Mouse (Mus musculus): ENCODE data around the gene Gm28308.

The Gm28308 gene

DNA sequence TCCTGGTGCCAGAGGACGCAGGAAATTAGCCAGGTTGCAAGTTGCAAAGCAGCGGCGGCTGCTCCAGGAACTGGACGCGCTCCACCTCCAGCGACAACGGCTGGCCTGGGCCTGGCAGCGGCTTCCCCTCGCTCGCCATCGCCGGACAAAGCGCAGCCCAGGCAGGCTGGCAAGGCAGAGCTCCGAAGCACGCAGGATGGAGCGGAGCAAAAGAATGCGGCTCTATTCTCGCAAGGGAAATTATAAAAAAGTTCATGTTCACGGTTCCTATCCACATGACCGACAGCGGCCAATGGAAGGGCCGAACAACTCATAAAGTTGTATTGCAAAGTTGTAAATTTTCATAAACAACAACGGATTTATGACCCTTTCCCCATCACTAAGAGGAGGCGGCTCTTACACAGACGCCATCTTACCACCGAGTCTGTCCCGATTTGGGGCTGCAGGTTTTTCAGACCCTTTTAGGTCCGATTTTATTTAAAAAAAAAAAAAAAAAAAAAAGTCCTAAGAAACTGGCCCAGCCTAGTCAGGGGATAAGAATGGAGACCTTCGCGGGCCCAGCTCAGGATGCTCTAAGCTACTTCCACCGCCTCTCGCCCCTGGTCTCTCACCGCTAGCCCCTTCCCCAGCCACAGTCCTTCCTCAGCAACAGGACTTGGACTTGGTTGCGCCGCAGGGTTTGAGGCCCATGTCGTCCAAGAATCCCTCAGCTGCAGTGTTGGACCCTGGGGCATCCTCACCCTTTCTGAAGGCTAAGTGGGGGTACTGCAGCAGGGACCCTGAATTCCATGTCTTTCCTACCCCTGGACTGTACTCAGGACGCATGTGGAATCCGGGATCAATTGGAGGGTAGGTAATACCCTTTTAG, at the start of gene Gm28308, which contains the start of gene Hoxa3:
TSS of gene Gm28308 (minus strand) at position 221 of the 868 bp plus-strand sequence.
TSS of gene Hoxa3 (minus strand) at position 218 of the 868 bp plus-strand sequence.
- in situ Hi-C loops (cut with MseI, MboI), result loop anchor here in 1 of 2 experiments (25.0 kb wide), 1 partner anchor 601 kb away; no protein-coding TSS in a partner anchor

DNA sequence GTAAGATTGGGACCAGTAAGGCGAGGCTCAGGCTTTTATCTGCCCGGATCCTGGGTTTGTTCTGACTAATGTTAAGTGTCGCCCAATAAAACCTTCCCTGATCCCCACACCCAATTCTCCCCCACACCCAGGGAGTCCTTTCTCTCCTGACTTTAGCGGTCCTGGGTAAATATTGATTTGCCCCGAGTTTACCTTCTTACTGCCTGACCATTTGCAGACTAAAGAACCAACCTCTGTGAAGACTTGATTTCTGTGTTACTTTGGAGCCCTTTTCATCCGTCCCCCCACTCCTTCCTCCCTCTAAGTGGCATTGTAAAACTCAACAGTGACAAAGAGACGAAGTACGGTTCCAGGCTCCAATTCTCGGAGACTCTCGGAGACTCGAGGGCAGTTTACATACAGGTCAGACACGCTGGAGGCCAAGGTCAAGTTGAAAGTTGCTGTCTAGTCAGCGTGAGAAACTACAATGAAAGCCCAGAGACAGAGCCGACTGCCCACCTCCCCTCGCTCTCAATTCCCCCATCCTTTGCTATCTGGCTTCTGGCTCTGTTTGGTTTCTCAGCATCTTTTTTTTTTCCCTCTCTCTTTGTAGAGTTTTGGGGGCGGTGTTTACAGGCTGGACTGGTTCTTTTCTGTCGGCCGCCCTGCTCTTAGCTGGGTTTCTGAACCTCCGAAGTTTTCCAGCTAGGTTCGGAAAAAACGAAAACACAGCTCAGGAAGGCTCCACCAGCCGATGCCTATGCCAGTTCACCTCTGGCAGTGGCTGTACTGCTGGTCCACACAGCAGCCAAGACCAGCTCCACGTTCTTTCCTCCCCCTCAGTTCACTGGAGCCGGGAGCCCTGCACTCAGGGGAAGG, 49.6 kb upstream of the Gm28308 start:
- in situ Hi-C loops (cut with MseI, MboI), result loop anchor here (25.0 kb wide), 3 partner anchors 325 to 575 kb away; no protein-coding TSS in a partner anchor

DNA sequence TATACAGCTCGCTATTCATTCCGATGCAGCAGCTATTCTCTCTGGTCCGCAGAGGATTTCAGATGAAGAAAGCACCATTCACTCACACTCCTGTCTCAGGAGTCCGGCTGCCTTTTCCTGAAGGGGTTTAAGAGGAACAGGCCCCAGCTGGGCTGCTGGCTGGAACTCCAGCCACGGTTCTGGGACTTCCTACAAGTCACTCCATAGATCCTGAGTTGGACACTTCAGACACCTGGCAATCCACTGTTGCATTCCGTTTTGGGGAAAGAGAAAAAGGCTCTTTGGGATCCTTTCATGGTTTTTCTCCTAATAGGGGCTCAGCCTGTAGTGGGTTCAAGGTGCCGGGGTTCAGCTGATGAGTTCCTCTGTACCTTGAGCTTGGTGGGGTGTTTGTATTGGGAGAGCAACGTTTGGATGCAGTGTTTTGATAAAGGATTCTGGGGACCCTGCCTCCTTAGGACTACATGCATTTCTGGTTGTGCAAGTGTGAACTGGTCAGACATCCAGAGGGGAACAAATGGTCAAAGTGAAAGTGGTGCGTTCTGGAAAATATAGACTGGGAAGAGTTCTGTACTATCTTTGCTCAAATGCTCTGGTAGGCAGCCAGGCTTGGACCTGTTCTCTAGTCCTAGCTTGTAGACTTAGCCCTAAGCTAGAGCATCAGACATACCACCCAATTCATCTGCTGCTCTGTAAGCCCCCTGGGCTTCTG, 48.8 kb upstream of the Gm28308 start:
- in situ Hi-C loops (cut with MseI, MboI), result loop anchor here (25.0 kb wide), 3 partner anchors 325 to 575 kb away; no protein-coding TSS in a partner anchor

DNA sequence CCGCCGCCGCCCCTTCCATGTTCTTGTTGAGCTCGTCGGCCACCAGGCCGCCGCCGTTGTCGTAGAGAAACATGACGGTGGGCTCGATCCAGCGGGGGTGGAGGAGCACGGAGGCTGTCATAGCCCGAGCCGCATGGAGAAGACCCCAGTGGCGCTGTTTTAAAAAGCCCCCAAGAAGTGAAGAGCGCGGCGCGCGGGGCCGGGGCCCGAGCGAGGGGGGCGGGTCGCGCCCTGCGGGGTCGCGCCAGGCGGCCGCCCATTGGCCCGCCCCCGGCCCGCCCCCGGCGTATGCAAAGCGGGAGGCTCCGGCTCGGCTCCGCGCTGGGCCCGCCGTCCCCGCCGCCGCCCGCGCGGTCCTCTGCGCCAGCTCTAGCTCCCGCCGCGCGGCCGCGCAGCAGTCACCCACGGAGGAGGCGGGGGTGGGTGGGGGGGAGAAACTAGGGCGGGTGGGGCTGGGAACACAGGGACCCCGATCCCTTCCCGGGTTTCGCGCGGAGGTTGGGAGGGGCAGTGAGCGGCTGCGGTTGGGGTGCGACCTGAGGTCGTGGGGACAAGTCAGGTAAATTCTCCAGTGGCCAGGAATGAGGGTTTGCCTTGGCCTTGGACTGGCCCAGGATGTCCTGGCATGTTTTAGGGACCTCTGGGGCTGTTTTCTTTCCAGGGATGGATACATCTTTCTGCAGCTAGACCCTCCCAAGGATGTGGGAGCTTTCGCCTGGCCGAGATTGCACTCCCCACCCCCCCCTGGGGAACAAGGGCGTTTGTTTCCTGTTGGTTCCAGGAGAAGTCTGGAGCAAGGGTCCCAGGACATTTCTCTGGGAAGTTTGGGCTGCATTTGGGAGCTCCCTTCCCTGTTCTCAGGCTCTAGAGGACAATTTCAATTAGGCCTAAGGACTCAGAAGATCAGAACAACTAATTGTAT, 47.8 kb upstream of the Gm28308 start, which contains the start of gene Hoxa13:
TSS of gene Hoxa13 (minus strand) at position 227 of the 922 bp plus-strand sequence.
- in situ Hi-C loops (cut with MseI, MboI), result loop anchor here (25.0 kb wide), 3 partner anchors 326 to 576 kb away; no protein-coding TSS in a partner anchor

DNA sequence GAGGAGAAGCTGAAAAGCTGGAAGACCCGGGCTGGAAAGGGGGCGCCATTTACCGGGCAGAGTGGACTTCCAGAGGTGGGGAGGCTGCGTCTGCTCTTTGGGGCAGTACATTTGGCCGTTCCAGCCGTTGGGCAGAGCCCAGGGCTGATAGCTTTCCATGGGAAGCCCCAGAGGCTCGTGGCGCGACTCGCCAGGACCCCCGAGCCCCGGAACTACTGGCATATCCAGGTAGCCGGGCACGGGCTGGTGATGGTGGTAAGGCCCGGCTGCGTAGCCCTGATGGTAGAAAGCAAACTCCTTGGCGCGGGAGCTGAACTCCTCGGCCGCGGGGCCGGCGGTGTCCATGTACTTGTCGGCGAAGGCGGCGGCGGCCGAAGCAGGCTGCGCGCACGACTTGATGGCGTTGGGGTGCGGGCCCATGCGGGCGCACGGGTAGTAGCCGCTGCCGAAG, 46.7 kb upstream of the Gm28308 start:
- in situ Hi-C loops (cut with MseI, MboI), result loop anchor here (25.0 kb wide), 3 partner anchors 327 to 577 kb away; no protein-coding TSS in a partner anchor

DNA sequence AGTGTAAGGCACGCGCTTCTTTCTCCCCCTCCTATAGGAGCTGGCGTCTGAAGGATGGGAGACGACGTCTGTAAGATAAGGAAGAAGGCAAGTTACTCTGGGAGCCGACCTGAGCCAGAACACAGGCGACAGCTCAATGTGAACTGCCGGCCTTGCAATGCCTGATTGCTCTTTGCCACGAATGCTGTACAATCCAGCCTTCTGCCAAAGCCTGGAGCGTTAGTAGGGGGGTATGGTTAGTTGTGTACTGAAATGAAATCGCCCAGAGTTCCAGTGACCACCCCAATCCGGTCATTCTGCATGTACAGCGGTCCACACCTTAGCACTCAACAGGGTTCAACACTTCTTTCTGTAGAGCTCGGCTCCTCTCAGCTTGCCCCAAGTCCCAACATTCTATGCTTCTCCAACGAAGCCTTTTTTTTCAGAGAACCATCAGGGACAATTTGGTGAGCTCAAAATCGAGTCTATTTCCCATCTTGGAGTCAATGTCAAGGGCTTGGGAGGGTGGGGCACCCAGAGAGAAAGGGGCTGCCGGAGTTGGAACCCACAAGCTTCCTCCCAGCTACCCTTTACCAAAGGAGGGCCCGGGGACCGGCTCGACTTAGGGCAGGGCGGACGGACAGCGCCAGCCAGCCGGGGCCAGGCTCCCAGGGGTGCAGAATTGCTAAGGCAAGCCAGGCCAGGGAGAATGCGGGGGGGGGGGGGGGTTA, 46.1 kb upstream of the Gm28308 start:
- in situ Hi-C loops (cut with MseI, MboI), result loop anchor here (25.0 kb wide), 3 partner anchors 328 to 578 kb away; no protein-coding TSS in a partner anchor

DNA sequence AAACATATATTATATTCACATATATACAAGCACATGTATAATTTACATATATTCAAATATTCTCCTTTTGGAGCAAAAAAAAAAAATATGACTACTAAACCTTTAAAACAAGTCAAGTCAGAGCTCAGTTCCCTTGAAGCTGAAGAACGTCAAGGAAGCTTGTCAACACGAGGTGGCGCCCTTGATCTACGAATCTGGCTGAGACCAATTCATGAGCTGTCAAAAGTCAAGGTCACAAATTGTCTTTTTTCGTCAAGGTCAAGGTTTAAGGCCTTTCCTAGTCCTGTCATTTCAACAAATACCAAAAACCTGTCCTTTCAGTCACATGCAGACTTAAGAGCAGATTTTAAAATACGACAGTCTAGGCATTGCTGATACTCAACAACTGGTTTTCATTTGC, 43.8 kb upstream of the Gm28308 start:
- in situ Hi-C loops (cut with MseI, MboI), result loop anchor here (25.0 kb wide), 3 partner anchors 330 to 580 kb away; no protein-coding TSS in a partner anchor

DNA sequence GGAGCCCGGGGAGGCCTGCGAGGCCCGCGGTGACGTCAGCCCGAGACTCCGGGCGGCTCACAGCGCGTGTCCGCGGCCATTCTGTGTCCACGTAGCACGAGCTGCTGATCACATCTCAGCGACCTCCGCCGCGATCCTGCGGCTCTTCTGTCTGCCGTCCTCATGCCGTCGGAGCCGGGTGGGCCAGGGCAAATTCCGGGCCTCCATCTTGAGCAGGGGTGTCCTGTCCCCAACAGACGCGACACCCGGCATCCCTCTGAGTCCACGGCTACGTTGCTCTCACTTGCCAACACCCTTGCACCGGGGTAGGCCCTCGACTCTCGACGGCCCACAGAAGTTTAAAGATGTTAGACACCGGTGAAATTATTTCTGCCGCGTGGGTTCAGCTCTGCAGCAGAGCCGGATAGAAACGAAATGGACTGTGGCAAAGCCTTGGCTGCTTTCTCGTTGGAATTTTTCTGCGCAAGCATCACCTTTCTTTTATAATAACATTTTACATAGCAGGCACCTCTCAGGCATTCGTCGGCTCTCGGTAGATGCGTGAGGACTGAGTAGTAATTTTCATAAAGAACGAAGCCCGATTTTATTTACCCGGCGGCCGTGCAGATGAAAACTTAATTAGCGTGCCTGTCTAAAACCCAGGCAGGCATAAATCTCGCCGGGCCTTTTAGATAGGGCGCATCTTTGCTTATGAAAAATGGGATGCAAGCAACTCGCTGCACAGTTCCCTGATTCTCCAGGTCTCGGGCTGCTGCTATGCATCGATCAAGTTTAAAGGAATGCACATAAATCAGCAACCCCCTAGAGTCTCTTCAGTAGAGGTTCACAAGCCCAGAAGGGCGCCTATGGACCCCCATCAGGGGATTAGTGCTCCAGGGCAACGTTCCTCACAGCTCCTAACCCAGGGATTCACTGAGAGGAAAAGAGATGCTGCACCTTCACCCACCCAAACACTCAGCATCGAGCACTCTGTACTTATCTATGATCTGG, 40.7 kb upstream of the Gm28308 start:
- in situ Hi-C loops (cut with MseI, MboI), result loop anchor here (25.0 kb wide), 3 partner anchors 333 to 583 kb away; no protein-coding TSS in a partner anchor

DNA sequence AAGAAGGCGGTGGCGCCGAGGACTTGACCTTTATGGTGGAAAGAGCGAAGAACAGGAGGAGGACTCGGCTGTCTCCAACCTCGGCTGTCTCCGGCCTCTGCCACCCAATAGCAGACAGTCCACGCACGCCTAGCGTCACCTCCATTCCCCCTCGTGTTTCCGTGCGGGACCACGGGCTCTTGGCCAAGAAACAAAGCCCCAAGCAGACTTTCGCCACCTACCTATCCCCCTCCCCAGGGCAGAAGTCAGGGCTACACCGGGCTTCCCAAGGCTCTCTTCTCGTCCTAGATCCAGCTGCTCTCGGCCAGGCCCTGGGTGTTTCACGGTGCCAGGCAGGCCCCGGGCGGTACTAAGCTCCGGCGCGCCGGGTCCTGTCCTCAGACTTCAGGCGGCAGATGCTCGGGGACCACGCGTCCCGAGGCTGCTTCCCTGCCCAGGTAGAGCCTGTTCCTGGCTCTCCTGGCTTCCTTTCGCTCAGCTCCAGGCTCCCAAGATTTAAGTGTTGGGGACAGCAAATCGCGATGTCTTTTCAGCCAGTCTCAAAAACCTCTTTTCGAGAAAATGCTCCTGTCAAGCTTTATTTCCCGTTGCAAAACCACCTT, 39.7 kb upstream of the Gm28308 start:
- in situ Hi-C loops (cut with MseI, MboI), result loop anchor here (25.0 kb wide), 3 partner anchors 334 to 584 kb away; no protein-coding TSS in a partner anchor

DNA sequence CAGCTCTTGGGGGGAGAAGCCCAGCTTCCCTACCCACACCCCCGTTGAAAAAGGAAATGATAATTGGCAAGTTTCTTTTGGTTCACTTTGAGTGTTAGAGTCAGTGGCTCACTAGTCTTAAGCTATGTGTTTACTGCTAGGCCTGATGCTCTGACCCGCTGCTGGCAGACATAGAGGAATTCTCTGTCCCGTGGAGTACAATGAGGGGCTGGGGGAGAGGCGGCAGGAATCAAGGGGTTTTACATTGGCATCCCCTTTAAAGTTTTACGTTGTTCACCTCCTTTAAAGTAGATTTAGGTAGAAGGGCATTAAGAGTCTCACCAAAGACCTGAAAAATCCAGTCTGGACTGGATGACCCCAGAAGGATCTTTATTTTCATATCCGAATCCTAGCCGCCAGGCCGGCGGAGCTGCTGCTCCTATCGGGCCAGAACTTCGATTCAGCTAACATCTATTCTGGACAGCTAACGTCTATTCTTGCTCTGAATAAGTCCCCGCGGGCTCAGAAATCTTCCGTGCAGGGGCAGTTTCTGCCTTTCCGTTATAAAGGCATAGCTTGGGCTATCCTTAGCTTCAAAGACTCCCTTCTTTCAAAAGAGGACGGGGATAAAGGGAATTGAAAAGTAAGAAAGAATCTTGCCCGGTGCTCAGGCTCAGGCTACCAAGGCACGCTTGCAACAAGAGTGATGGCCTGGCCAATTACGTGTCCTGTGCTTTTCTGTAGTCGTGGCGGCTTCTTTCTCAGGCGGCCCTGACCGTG, 39.1 kb upstream of the Gm28308 start:
- in situ Hi-C loops (cut with MseI, MboI), result loop anchor here (25.0 kb wide), 3 partner anchors 335 to 585 kb away; no protein-coding TSS in a partner anchor

DNA sequence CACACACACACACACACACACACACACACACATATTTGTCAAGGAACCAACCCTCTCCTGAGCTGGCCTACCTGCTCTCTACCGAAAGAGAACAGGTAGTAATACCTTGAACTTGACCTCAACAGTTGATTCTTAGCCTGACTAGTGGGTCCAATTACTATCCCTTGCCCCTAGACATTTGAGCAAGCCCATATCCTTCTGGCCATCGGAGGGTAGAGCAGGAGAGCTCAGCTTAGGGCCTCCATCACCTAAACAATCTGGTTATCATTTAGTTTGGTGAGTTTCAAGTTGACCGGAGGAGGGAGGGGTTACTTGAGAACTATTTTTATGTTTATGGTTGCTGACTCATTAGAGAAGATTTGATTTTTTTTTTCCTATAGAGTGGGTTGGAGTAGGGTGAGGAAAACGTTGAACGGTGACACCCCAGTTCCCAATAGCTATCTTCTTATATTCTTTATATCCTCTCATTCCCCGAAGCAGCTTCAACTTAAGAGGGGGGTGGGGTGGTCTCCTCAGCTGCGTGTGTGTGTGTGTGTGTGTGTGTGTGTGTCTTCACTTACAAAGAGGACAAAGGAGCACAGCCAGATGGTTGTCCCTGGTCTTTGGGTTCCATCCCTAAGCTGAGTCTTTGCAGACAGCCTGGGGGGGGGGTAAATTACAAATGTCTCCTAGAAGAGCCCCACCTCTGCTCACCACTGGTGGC, 38.2 kb upstream of the Gm28308 start:
- in situ Hi-C loops (cut with MseI, MboI), result loop anchor here (25.0 kb wide), 3 partner anchors 336 to 586 kb away; no protein-coding TSS in a partner anchor

DNA sequence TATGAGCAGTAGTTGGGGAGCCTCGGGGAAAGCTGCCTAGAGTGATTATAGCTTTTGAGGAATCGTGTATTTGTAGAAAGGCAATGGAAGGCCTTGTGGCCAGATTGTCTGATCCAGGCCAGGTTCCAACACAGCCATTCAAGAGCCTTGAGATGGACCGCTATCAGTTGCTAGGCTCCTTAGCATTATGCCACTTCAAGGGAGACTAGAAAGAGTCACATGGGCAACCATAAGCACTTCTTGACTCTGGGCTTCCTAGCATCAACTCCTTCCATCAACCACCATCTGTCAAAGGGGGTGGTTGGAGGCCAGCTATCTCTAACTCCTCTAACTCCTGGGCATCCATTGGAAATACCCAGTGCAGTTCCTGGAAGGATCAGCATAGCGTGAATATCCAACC, 36.7 kb upstream of the Gm28308 start:
- in situ Hi-C loops (cut with MseI, MboI), result loop anchor here (25.0 kb wide), 3 partner anchors 337 to 587 kb away; no protein-coding TSS in a partner anchor

DNA sequence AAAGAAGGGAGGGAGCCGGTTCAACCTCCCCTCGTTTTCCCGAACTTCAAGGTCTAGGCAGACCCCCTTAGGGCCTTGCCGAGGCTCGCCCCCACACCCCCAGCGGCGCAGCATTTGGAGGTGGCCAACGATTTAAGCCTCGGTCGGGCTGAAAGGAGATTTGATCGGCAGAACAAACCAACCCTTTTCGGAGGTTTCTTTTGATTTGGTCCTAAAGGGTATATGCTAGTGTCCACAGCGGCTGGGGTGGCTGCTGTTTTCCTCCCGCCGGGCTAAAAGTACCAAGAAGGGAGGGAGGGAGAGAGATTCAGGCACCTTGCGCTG, 36.2 kb upstream of the Gm28308 start:
- in situ Hi-C loops (cut with MseI, MboI), result no loop called here

DNA sequence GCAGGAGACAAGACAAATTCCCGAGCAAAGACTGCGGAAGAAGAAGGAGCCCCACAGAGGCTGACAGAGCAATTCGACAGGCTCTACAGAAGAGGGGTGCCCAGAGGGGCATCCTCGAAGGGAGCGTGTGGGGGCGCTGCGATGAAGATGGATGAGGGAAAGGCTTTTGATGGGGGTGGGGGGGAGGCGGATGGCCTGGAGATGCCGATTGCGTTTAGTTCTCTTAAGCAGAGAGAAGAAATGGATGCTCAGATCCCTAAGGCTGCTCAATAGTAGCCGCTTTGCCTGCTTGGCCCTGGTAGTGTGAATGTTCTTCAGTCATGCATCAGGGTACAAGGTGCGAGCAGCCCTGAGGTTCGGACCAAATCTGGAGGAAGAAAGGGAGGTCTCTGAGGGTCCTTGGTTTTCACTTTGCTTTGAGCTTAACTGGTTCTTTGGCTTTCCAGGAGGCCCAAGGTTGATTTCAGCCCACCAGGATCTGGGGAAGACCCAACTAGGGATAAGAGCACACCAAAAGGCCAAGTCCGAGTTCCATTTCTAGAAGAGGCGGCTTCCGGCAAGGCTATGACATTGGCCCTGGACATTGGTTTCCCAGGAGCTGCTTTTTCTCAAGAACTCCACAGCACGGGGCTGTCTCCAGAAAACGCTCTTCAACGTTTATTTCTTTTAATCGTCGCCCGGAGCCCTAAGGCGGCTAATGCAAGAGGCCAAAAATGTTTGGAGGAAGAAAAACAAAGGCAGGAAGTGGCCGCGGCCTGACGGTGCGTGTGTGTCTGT, 35.7 kb upstream of the Gm28308 start:
- in situ Hi-C loops (cut with MseI, MboI), result no loop called here

Data from mouse trophoblast stem cell (cell line).